Mouse (Mus musculus) thymus, adult 2 months (tissue): ENCODE measurements around the gene Gpr26.

Source experiments
- CTCF ChIP-seq: fragments of 200-500 bp; IDR thresholded peaks from 2 replicates; pipeline ENCODE4 v1.5.1; 2012; ENCODE audit warnings: mild to moderate bottlenecking, control low read depth, low read length, moderate library complexity, borderline replicate concordance; ENCODE audit not compliant: control insufficient read depth, poor library complexity, insufficient read depth; ENCODE audit errors: extremely low read depth
- POLR2A ChIP-seq: fragments of 200-500 bp; IDR thresholded peaks from 2 replicates; pipeline ENCODE4 v1.6.1; 2012; ENCODE audit warnings: mild to moderate bottlenecking, low read length, control low read depth, moderate library complexity; ENCODE audit not compliant: control insufficient read depth, poor library complexity, insufficient read depth; ENCODE audit errors: extremely low read depth

- TF ChIP-seq CTCF = no peak
- TF ChIP-seq POLR2A = no peak
These were observed 49.7 kb downstream of the Gpr26 start for GRCm38 (mm10) chr7:132015933-132016332.
